Mouse (Mus musculus) urinary bladder, postnatal 0 days (tissue): ENCODE measurements around the gene Npr1. TPM values are rescaled to one million over a fixed set of nuclear protein-coding genes. Genes with fewer than 3 reads are reported as not detected.

Source experiments
- polyA plus RNA-seq: library from polyadenylated mRNA; unstranded; fragments of >200 nt; fragmentation: Nextera tagmentation; extraction: Ambion mirVana; gene quantifications from 2 replicates; pipeline ENCODE4 v1.2.1, GENCODE M21; 2015

Gene Npr1
- 3.0 and 4.5 TPM in 2 replicates for polyA plus RNA-seq

DNA sequence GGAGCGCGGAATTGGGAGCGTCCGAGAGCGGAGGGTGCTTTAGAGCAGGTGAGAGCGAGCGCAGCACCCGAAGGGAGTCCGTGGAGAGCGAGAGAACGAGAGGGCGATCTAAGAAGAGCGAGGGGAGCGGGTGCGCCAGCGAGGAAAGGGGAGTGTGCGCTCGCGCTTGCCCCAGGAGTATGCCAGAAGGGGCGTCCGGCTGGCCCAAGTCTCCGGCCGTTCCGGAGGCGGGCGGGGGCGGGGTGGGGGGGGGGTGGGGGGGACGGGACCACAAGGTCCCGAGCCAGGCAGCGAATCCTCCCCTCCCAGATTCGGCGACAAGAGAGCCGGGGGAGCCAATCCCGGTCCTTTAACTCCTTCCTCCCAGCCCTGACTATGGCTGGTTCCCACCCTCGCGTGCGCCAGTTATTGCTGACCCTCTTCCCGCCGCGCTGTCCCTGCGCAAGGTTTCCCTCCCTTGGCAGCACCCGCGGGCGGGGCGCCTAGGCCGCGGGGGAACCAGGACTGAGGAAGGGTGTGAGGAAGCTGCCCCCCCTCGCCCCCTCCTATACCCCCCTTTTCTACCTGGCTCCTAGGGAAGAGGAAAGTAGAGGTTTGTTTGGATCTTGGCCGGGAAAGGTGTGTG, at the start of gene Npr1:
TSS of gene Npr1 (minus strand) at position 181 of the 625 bp plus-strand sequence.

DNA sequence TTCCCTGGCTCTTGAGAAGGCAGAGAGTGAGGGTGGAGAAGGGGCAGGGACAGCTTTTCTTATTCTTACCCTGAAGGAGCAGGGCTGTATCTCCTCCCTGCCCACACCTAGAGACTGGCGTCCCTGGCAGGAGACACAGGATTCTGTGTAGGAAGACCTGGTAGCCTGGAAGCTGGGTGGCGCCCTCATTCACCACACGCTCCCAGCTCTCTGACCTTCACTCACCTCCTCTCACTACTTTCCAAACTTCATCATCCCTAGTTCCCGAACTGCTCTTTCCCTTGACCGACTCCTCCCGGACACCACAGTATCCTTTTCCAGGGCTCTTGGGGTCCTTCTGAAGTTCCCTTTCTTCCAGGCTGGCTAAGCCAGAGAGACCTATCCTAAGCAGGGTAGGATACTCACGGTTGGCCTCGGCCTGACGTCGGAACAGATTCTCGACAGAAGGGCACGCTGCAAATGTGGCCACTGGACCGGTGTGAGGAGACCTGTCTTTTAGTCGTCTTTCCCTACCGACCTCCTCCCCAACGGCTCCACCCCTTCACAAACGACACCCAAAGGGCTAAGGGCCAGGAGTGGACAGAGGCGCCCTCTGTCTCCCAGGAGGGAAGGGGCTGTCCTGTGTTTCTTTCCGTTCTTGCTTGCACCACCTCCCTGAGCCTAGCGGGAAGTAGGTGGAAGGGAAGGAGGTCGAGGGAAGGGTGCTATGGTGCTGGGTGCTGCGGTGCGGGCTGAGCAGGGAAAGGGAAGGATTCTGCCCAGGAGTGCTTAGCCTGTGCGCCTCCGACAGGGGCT, 48.3 kb upstream of the Npr1 start, which contains the start of the genes S100a1 and S100a13:
TSS of gene S100a1 (minus strand) at position 597 of the 795 bp plus-strand sequence.
TSS of gene S100a13 (plus strand) at position 640 of the 795 bp plus-strand sequence.

DNA sequence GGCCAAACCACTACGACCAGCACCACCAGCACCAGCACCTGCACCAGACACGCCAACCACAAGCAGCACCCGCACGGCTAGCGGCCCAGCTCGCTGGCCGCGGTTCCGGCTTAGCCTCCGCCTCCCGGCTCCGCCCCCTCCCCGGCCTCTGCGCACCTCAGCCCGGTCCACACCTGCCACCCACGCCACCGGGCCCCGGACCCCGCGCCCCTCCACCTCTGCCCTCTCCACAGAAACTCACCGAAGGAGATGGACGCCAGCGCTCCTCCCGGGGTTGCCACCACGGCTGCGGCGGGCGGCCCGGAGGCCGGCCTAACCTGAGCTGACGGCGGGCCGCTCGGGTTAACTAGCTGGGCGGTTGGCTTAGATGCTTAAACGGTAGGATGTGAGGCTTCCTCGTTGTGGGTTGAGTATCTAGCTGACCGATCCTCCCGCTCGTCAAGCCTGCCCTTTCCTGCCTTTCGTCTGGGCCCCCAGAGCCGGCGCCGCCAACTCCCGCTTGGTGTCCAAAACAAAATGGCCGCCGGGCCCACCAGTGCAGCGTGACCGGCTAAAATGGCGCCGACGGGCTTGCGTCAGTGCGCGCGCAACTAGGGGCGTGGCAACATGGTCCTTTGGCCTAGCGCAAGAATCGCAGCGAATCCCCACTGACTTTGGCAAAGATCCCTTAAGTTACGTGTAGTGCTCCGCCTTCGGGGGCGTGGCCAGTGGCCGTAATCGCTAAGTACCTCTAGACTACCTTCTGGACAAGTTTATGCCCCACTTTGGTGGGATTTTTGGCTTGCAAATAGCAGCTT, 43.5 kb upstream of the Npr1 start, which contains the start of gene Chtop:
TSS of gene Chtop (minus strand) at position 549 of the 797 bp plus-strand sequence.

DNA sequence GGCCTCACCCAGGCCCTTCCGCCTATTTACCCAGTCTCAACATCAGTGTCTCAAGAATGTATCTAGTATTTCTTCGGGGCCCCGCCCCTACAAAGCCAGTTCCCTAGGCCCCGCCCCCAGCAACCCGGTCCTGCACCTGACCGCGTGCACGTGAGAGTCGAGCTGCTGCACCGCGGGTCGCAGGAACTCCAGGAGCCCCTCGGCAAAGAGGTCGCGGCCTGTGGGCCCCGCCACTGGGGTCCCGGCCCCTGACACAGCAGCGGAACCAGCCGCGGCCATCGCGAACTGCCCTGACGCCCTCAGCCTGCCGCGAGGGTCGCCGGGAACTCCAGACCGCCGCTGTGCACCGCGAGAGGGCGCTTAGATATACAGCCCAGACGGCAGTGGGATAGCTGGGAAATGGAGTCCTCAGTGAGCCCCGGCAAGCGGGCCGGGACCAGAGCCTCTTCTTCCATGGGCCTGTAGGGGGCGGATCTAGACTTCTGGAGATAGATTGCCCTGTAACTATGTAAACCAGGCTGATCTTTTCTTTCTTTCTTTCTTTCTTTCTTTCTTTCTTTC, 25.1 kb upstream of the Npr1 start, which contains the start of gene Snapin:
TSS of gene Snapin (minus strand) at position 338 of the 561 bp plus-strand sequence.

DNA sequence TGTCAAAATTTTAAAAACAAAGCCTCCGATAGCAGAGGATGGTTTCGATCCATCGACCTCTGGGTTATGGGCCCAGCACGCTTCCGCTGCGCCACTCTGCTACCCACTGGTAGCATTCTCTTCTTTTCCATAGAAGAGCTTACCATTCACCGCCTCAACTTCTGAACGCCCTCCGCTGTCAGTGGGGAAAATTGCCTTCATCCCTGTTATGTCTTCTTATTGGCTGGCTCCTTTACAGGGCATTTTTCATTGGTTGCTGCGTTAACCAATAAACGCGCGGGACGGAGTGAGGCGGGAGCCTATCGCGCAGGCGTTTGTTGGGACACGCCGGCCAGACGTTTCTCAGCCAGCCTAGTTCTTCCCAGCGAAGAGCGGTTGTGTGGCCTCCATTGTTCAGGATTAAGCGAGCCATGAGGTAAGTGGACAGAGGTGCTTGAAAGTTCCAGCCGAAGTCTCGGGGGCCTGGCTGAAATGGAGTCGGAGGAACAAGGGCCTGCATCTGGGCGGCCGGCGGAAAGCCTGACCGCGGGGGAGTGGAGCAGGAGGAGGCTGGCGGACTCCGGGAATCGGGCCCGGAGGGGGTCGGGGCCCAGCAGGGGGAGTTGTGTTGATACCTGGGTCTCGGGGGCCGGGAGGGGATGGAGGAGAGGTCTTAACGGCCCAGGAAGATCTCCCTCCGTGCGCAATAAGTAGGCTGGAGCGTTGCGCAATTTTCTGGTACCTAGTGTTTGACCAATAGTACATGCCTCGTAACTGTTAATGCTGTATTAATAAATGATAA, 10.4 kb upstream of the Npr1 start, which contains the start of gene Ilf2:
TSS of gene Ilf2 (plus strand) at position 296 of the 781 bp plus-strand sequence.

DNA sequence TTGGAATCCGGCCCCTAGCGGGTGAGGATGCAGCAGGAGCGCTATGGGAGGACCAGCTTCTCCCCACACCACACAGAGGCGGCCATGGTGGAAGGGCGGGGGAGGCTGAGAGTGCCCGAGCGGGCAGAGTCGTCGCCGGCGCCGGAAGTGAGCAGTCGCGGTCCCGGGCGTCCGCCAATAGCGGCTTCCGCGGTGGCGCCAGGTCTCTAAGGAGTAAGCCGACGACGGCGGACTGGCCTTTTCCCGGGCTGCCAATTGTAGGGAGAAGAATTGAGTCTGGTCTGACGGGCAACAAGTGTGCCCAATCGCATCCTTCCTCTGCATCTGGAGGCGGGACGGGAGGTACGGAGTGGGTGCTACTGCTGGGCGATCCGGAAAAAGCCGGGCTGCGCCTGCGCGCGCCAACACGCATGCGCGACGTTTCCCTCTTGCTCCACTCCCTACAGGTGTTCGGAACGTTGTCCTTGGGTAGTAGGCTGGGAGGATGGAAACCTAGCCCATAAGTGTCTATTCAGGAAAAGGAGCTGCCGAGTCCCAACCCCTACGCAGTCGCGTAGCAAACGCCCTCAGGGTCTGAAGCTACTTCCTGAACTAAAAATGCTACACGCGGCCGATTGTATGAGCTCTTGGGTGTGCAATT, 32.2 kb downstream of the Npr1 start, which contains the start of gene Ints3:
TSS of gene Ints3 (minus strand) at position 242 of the 640 bp plus-strand sequence.

Other genes with a start within 250 kb of the Npr1 start
- gene Jtb, start 234.3 kb downstream of the Npr1 start, polyA plus RNA-seq = 107 and 109 TPM in 2 replicates
- 1.3 and 1.9 TPM in 2 replicates for gene Creb3l4, start 222.4 kb downstream of the Npr1 start, polyA plus RNA-seq
- gene Slc39a1, start 217.7 kb downstream of the Npr1 start, polyA plus RNA-seq = 123 and 150 TPM in 2 replicates
- gene Crtc2, start 211.7 kb downstream of the Npr1 start, polyA plus RNA-seq = 12.1 and 12.4 TPM in 2 replicates
- 1.9 and 2.2 TPM in 2 replicates for gene Dennd4b, start 200.7 kb downstream of the Npr1 start, polyA plus RNA-seq
- 5.8 and 6.5 TPM in 2 replicates for gene Gatad2b, start 172.7 kb downstream of the Npr1 start, polyA plus RNA-seq
- gene Slc27a3, start 75.9 kb downstream of the Npr1 start, polyA plus RNA-seq = 6.9 and 8.3 TPM in 2 replicates
- 9.2 and 9.7 TPM in 2 replicates for gene Ints3, start 32.2 kb downstream of the Npr1 start, polyA plus RNA-seq
- 59.7 and 65.9 TPM in 2 replicates for gene Ilf2, start 10.3 kb upstream of the Npr1 start, polyA plus RNA-seq
- 91.6 and 102 TPM in 2 replicates for gene Snapin, start 25.2 kb upstream of the Npr1 start, polyA plus RNA-seq
- 81.7 and 90.6 TPM in 2 replicates for gene Chtop, start 43.6 kb upstream of the Npr1 start, polyA plus RNA-seq
- 796 and 865 TPM in 2 replicates for gene S100a1, start 48.5 kb upstream of the Npr1 start, polyA plus RNA-seq
- gene S100a13, start 48.6 kb upstream of the Npr1 start, polyA plus RNA-seq = 82.3 and 90.7 TPM in 2 replicates
- gene S100a14, start 61.0 kb upstream of the Npr1 start, polyA plus RNA-seq = 161 and 184 TPM in 2 replicates
- 293 and 298 TPM in 2 replicates for gene S100a16, start 71.4 kb upstream of the Npr1 start, polyA plus RNA-seq
- gene S100a3, start 94.7 kb upstream of the Npr1 start, polyA plus RNA-seq = 2.5 and 2.6 TPM in 2 replicates
- 0.88 TPM in 1 of 2 replicates, not detected in the other for gene S100a2, start 124.4 kb upstream of the Npr1 start, polyA plus RNA-seq
- gene Gm42674, start 136.0 kb upstream of the Npr1 start, polyA plus RNA-seq = not detected in 2 replicates
- gene S100a4, start 137.9 kb upstream of the Npr1 start, polyA plus RNA-seq = 45.1 and 83.2 TPM in 2 replicates
- 1.4 and 1.6 TPM in 2 replicates for gene S100a5, start 142.7 kb upstream of the Npr1 start, polyA plus RNA-seq
- gene S100a6, start 147.0 kb upstream of the Npr1 start, polyA plus RNA-seq = 4,303 and 4,617 TPM in 2 replicates
- 0.12 and 0.25 TPM in 2 replicates for gene S100a7a, start 188.2 kb upstream of the Npr1 start, polyA plus RNA-seq
- 21.3 and 232 TPM in 2 replicates for gene S100a8, start 203.1 kb upstream of the Npr1 start, polyA plus RNA-seq
- 10.1 and 121 TPM in 2 replicates for gene S100a9, start 229.9 kb upstream of the Npr1 start, polyA plus RNA-seq